Mouse (Mus musculus) spleen, adult 2 months (tissue): ENCODE measurements around the gene Smarcc2. TPM values are rescaled to one million over a fixed set of nuclear protein-coding genes. Genes with fewer than 3 reads are reported as not detected.
A peak's percentile ranks its signal among the peaks of the same experiment; 100 is the strongest.

ENCODE experiments used
- DNase-seq, 2 experiments: peaks; one replicate each; pipeline versions ENCODE4 v3.0.0 to v3.0.0-alpha.2; 2012 to 2021; ENCODE audit warnings: low spot score in 2 of 2, low read depth in 1 of 2
- H3K27ac ChIP-seq: fragments of 200-500 bp; 2 replicates; pipeline ENCODE4 v1.5.1; 2012; ENCODE audit warnings: low read length, inconsistent platforms; ENCODE audit not compliant: insufficient read depth
- H3K27me3 ChIP-seq: fragments of 200-500 bp; 2 replicates; pipeline ENCODE4 v1.6.1; 2012; ENCODE audit warnings: mild to moderate bottlenecking, moderate library complexity, low read length, inconsistent platforms; ENCODE audit not compliant: control insufficient read depth, insufficient read depth
- H3K36me3 ChIP-seq: fragments of 200-500 bp; 2 replicates; pipeline ENCODE4 v1.6.1; 2012; ENCODE audit warnings: mild to moderate bottlenecking, low read length, inconsistent platforms; ENCODE audit not compliant: control insufficient read depth, insufficient read depth
- H3K4me1 ChIP-seq: fragments of 200-500 bp; 2 replicates; pipeline ENCODE4 v1.6.1; 2011; ENCODE audit warnings: inconsistent platforms; ENCODE audit not compliant: control insufficient read depth, insufficient read depth, insufficient read length
- H3K4me3 ChIP-seq: fragments of 200-500 bp; 2 replicates; pipeline ENCODE4 v1.5.1; 2011; ENCODE audit warnings: mild to moderate bottlenecking, inconsistent platforms; ENCODE audit not compliant: insufficient read depth, insufficient read length; ENCODE audit errors: extremely low read depth
- CTCF ChIP-seq: fragments of 200-500 bp; IDR thresholded peaks from 2 replicates; pipeline ENCODE4 v1.5.1; 2011; ENCODE audit warnings: mild to moderate bottlenecking, inconsistent platforms; ENCODE audit not compliant: insufficient read depth, insufficient read length, insufficient replicate concordance; ENCODE audit errors: extremely low read depth
- POLR2A ChIP-seq: fragments of 200-500 bp; IDR thresholded peaks from 2 replicates; pipeline ENCODE4 v1.6.1; 2011; ENCODE audit warnings: low read depth, low read length, inconsistent platforms
- WGBS: fragments of 180-500 bp; shearing (Covaris S2); methylation state at CpG from one replicate; pipeline ENCODE4 v1.1.7; 2018; 5-methylcytosine and 5-hydroxymethylcytosine counted together
- polyA plus RNA-seq: library from polyadenylated mRNA; depleted of rRNA; stranded (reverse); fragments of >200 nt; gene quantifications from 2 replicates; pipeline ENCODE4 v1.2.3, GENCODE M21; 2012; rRNA removed

Smarcc2 gene
- 67.8 and 84.5 TPM in 2 replicates for polyA plus RNA-seq

DNA sequence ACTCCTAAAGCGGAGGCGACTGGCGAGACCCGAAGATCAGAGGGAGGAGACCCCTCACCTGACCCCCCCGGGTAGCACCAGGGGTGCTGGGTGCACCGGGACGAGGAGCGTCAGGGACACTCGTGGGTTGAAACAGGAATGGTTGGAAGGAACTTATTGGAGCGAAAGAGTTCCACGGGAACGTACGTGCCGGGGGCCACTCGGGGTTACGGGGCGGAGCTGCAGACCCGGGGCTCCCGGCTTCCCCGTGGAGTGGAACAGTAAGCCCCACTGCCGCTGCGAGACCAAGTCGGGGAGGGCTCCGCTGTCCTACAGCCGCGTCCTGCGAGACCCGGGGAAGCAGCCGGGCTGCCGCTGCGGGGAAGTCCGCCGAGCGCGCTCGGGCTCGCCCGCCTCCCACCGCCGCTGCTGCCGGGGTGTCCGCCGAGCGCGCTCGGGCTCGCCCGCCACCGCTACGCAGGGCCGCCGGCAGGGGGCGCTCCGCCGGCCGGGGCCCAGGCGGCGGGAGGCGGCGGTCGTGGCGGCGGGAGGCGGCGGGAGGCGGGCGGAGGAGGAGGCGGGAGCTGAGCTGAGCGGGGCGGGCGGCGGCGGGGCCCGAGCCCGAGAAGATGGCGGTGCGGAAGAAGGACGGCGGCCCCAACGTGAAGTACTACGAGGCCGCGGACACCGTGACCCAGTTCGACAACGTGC is at the start of gene Smarcc2:
Gene Smarcc2 (plus strand): TSS at position 530 of the 690 bp plus-strand sequence.
- TF ChIP-seq POLR2A (peak; percentile 52; the same call in 1 of the 2 replicates), CTCF (peak; percentile 37; the same call in 1 of the 2 replicates)
- Histone ChIP-seq H3K27me3 (no peaks in the 10 kb centered on the region), H3K36me3 (peaks cover 5% of the 10 kb centered on the region), H3K27ac (peak within 1 kb of the TSS; percentile 96), H3K4me3 (peak within 1 kb of the TSS; percentile 99), H3K4me1 (peaks cover 6% of the 10 kb centered on the region; the same call in 1 of the 2 replicates)
- peak in 1 of 2 experiments; percentile 83 for DNase-seq
- WGBS = 3% methylated on average over 71 of the region's 86 CpGs

- TF ChIP-seq POLR2A (0 out of 2 replicates have a peak, but pooled peaks have one; percentile 17), CTCF (peak; percentile 86)
- H3K36me3 ChIP-seq = peaks cover 3% of the 10 kb centered on the region
- H3K4me1 ChIP-seq = peaks cover 16% of the 10 kb centered on the region
- H3K4me3 ChIP-seq = peak overlapping the region; percentile 75
- DNase-seq = peak; percentile 96 to 97
- H3K27ac ChIP-seq = peak overlapping the region; percentile 85
- 6% methylated on average over 35 of the region's 36 CpGs for WGBS
- H3K27me3 ChIP-seq = no peaks in the 10 kb centered on the region
Observed at GRCm38 (mm10) chr10:128409692-128410559, 49.1 kb upstream of the Smarcc2 start.

DNA sequence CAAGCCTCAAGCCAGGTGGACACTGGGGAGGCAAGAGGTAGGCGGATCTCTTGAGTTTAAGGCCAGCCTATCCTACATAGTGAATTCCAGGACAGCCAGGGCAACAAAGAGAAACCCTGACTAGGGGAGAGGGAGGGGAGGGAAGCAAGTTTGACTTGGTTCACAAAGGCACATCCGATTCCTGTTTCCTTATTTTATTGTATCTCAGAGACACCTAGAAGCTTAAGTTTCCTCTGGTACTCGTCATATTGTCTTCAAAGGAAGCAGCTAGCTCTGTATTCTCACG is 48.5 kb upstream of the Smarcc2 start:
- no peaks in the 10 kb centered on the region for H3K27me3 ChIP-seq
- H3K36me3 ChIP-seq = peaks cover 6% of the 10 kb centered on the region
- no peak for DNase-seq
- TF ChIP-seq CTCF (no peak), POLR2A (no peak)
- H3K4me1 ChIP-seq = peaks cover 16% of the 10 kb centered on the region
- 16% methylated on average over 4 of the region's 4 CpGs for whole genome bisulfite sequencing
- peak overlapping the region; percentile 85 for H3K27ac ChIP-seq
- H3K4me3 ChIP-seq = peak overlapping the region; percentile 33; the same call in 1 of the 2 replicates

DNA sequence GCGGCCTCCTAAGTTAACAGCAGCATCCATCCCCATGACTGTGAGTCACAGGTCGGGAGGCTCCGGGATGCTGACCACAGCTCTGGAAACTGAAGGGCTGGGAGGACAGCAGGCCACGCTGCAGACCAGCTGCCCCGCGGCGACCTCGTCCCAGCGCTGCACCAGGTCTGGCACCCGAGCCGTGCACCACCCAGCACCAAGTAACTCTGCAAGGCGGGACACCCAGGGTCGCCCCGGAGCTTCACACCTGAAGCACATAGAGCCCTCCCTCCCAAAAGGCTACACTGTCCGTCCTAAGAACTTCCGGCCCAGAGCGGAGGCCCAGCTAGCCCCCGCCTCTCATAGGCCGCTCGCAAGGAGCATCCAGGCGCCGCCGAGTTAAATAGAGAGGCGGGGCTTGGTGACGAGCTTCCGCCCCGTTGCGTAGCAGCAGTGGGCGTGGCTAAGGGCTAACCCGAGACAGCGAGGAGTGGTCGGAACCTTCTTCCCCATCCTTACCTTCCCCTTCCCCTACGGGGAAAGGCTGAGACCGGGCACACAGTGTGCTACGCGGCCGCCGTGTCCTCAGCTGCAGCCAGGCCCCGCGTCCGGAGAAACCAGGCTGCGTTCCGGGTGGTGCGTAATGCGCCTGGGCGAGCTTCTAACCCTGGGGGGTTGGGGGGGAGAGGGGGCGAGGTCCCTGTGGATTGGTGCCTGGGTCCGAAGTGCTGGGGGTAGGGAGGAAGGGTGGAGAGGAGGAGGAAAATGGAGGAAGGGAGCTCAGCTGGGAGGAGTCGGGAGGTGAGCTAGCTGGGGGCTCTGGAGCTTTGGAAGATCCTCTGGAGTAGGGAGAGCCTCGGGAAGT is 47.6 kb upstream of the Smarcc2 start, which contains the start of the genes Nabp2 and Rnf41:
Gene Nabp2 (minus strand): TSS at position 282 of the 844 bp plus-strand sequence.
Gene Rnf41 (plus strand): TSS at position 447 of the 844 bp plus-strand sequence.
- Histone ChIP-seq H3K27me3 (no peaks in the 10 kb centered on the region), H3K4me3 (peak within 1 kb of the TSS; percentile 77), H3K36me3 (peaks cover 12% of the 10 kb centered on the region), H3K4me1 (peaks cover 16% of the 10 kb centered on the region), H3K27ac (peak within 1 kb of the TSS; percentile 96)
- peak; percentile 84 to 97 for DNase-seq
- TF ChIP-seq CTCF = no peak
- peak; percentile 48; the same call in 1 of the 2 replicates for TF ChIP-seq POLR2A
- under 1% methylated on average over 49 of the region's 50 CpGs for WGBS

GRCm38 (mm10) chr10:128412055-128412381 is 47.0 kb upstream of the Smarcc2 start:
- Histone ChIP-seq H3K4me1 (peaks cover 16% of the 10 kb centered on the region), H3K36me3 (peaks cover 14% of the 10 kb centered on the region), H3K4me3 (peak overlapping the region; percentile 77), H3K27me3 (no peaks in the 10 kb centered on the region), H3K27ac (peak overlapping the region; percentile 78)
- 4% methylated on average over 14 of the region's 14 CpGs for WGBS
- DNase-seq = no peak
- no peak for TF ChIP-seq CTCF
- TF ChIP-seq POLR2A = no peak

DNA sequence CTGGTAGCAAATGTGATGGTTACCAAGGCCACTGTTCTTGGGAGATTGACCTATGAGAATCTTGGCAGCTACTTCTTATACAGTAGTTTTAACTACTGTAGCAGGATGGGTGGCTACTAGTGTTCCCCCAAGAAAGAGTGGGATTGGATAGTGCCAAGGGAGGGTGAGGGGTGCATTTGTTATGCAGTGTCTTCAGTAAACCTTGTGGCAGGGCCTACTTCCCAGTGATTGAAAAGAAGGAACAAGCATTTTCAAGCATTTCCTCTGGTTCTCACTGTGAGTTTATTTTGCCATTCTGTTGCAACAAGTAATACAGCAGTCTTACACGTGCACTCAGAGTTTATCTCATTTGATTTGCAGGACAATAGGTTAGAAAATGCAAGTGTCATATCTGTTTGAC is 46.5 kb upstream of the Smarcc2 start:
- peaks cover 16% of the 10 kb centered on the region for H3K4me1 ChIP-seq
- H3K4me3 ChIP-seq = peak overlapping the region; percentile 26; the same call in 1 of the 2 replicates
- WGBS = 9% methylated on average over 1 of the region's 1 CpGs
- H3K27me3 ChIP-seq = no peaks in the 10 kb centered on the region
- peaks cover 14% of the 10 kb centered on the region for H3K36me3 ChIP-seq
- no peak overlapping the region for H3K27ac ChIP-seq
- DNase-seq = no peak
- TF ChIP-seq POLR2A (no peak), CTCF (no peak)
